Mouse (Mus musculus): ENCODE results near the gene Tmem135.

The Tmem135 gene

GRCm38 (mm10) chr7:89404081-89404733 lies at the start of gene Tmem135, which contains the start of gene Fzd4:
Tmem135 (minus strand) TSS chr7:89404222.
Fzd4 (plus strand) TSS chr7:89404355.
- peak; percentile 73 to 82 for DNase-seq

GRCm38 (mm10) chr7:89450312-89450711 lies 46.3 kb upstream of the Tmem135 start:
- DNase-seq, result no peak

- DNase-seq, result no peak
These were observed 41.1 kb upstream of the Tmem135 start for GRCm38 (mm10) chr7:89445137-89445536.

- DNase-seq, result no peak
These were observed 38.2 kb upstream of the Tmem135 start for GRCm38 (mm10) chr7:89442242-89442641.

GRCm38 (mm10) chr7:89441291-89441690 lies 37.3 kb upstream of the Tmem135 start:
- DNase-seq, result no peak

- peak in 1 of 2 experiments; percentile 5 for DNase-seq
These were observed 33.6 kb upstream of the Tmem135 start for GRCm38 (mm10) chr7:89437589-89437988.

- DNase-seq, result no peak
These were observed 32.4 kb upstream of the Tmem135 start for GRCm38 (mm10) chr7:89436404-89436803.

GRCm38 (mm10) chr7:89433893-89434616 lies 30.0 kb upstream of the Tmem135 start:
- no peak for DNase-seq

- DNase-seq, result no peak
These were observed 29.3 kb upstream of the Tmem135 start for GRCm38 (mm10) chr7:89433193-89433892.

- DNase-seq, result no peak
These were observed 27.2 kb upstream of the Tmem135 start for GRCm38 (mm10) chr7:89431185-89431584.

GRCm38 (mm10) chr7:89429326-89429725 lies 25.3 kb upstream of the Tmem135 start:
- DNase-seq, result no peak

GRCm38 (mm10) chr7:89428804-89429203 lies 24.8 kb upstream of the Tmem135 start:
- DNase-seq, result no peak

GRCm38 (mm10) chr7:89427101-89427500 lies 23.1 kb upstream of the Tmem135 start:
- no peak for DNase-seq

- DNase-seq, result no peak
These were observed 22.0 kb upstream of the Tmem135 start for GRCm38 (mm10) chr7:89425803-89426725.

GRCm38 (mm10) chr7:89424659-89425058 lies 20.6 kb upstream of the Tmem135 start:
- no peak for DNase-seq

- DNase-seq, result no peak
These were observed 19.8 kb upstream of the Tmem135 start for GRCm38 (mm10) chr7:89423688-89424255.

- DNase-seq, result no peak
These were observed 19.2 kb upstream of the Tmem135 start for GRCm38 (mm10) chr7:89423194-89423593.

GRCm38 (mm10) chr7:89422650-89423049 lies 18.6 kb upstream of the Tmem135 start:
- no peak for DNase-seq

GRCm38 (mm10) chr7:89421294-89421693 lies 17.3 kb upstream of the Tmem135 start:
- DNase-seq, result no peak

GRCm38 (mm10) chr7:89418917-89419679 lies 15.1 kb upstream of the Tmem135 start:
- DNase-seq, result no peak

- DNase-seq, result no peak
These were observed 14.2 kb upstream of the Tmem135 start for GRCm38 (mm10) chr7:89418127-89418653.
